Mouse (Mus musculus) kidney, postnatal 0 days (tissue): ENCODE measurements around the gene Olfr807. TPM values are rescaled to one million over a fixed set of nuclear protein-coding genes. Genes with fewer than 3 reads are reported as not detected.

Source experiments
- ATAC-seq: fragments of 200-750 bp; cut with Nextera tagmentation; replicated peaks from 2 replicates; pipeline ENCODE4 v1.8.0; 2017; ENCODE audit warnings: low read depth, moderate number of reproducible peaks, moderate TSS enrichment, moderate library complexity; ENCODE audit not compliant: low FRiP score
- DNase-seq: peaks from one replicate; pipeline ENCODE4 v3.0.0-alpha.2; 2016; ENCODE audit warnings: low spot score
- H3K27ac ChIP-seq: fragments of 300-500 bp; sonication (generic); 2 replicates; pipeline ENCODE4 v1.5.1; 2014; ENCODE audit warnings: mild to moderate bottlenecking
- H3K27me3 ChIP-seq: fragments of 300-500 bp; sonication (generic); 2 replicates; pipeline ENCODE4 v1.6.1; 2014; ENCODE audit warnings: low read length, mixed read lengths; ENCODE audit not compliant: insufficient read depth
- H3K36me3 ChIP-seq: fragments of 300-500 bp; sonication (generic); 2 replicates; pipeline ENCODE4 v1.6.1; 2014; ENCODE audit warnings: low read length, mixed read lengths; ENCODE audit not compliant: insufficient read depth
- H3K4me1 ChIP-seq: fragments of 300-500 bp; sonication (generic); replicated peaks from 2 replicates; pipeline ENCODE4 v1.6.1; 2014; ENCODE audit warnings: antibody characterized with exemption, low read length, mixed read lengths; ENCODE audit not compliant: insufficient read depth
- H3K4me2 ChIP-seq: fragments of 300-500 bp; sonication (generic); 2 replicates; pipeline ENCODE4 v1.6.1; 2014; ENCODE audit warnings: mild to moderate bottlenecking, low read length, moderate library complexity, mixed read lengths
- H3K4me3 ChIP-seq: fragments of 300-500 bp; sonication (generic); replicated peaks from 2 replicates; pipeline ENCODE4 v1.5.1; 2014; ENCODE audit warnings: low read depth, low read length
- H3K9ac ChIP-seq: fragments of 300-500 bp; sonication (generic); 2 replicates; pipeline ENCODE4 v1.6.1; 2014; ENCODE audit warnings: low read depth, low read length
- H3K9me3 ChIP-seq: fragments of 300-500 bp; sonication (generic); replicated peaks from 2 replicates; pipeline ENCODE4 v1.6.1; 2016; ENCODE audit warnings: low read length, inconsistent platforms, mixed read lengths
- CTCF ChIP-seq: IDR thresholded peaks from 2 replicates; pipeline ENCODE4 v1.5.1; 2016; ENCODE audit warnings: antibody characterized with exemption, low read depth, mild to moderate bottlenecking, moderate library complexity
- WGBS: fragments of 180-500 bp; shearing (Covaris S2); extraction: QIAGEN DNeasy Blood & Tissue Kit; methylation state at CpG from one replicate; pipeline ENCODE4 v1.1.7; 2014; 5-methylcytosine and 5-hydroxymethylcytosine counted together
- polyA plus RNA-seq: library from polyadenylated mRNA; unstranded; fragments of >200 nt; fragmentation: Nextera tagmentation; extraction: Ambion mirVana; gene quantifications from 2 replicates; pipeline ENCODE4 v1.2.1, GENCODE M21; 2015

Olfr807 gene
- not detected in 2 replicates for polyA plus RNA-seq

- no peak for TF ChIP-seq CTCF
- 98% methylated on average over 1 of the region's 1 CpGs for WGBS
- no peak within 1 kb of the TSS for H3K27ac ChIP-seq
- no peak within 1 kb of the TSS for H3K4me2 ChIP-seq
- H3K4me1 ChIP-seq = no peaks in the 10 kb centered on the region
- no peak within 1 kb of the TSS for H3K9ac ChIP-seq
- H3K36me3 ChIP-seq = no peaks in the 10 kb centered on the region
- H3K4me3 ChIP-seq = no peak within 1 kb of the TSS
- DNase-seq (no peak), ATAC-seq (no peak)
- no peaks in the 10 kb centered on the region for H3K27me3 ChIP-seq
- H3K9me3 ChIP-seq = no peaks in the 10 kb centered on the region
Measured at GRCm38 (mm10) chr10:129757693-129758092, at the start of gene Olfr807. TSS of gene Olfr807 (minus strand) at chr10:129757793.

DNA sequence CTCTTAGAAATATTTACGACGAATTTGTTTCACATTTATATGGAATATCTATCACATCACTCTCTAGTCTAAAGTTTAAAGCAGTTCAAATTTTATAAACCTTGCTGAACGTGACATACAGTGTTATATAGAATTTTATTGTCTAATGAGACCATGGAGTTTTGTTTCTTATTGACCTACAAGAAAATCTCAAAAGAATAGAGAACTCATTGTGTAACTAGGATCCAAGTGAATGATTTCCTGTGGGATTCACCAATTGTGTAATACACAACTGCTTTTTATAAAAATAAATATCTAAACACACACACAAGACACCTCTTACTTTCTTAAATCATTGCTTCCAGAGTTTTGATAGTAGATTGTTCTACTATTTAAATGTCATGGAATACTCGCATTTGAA lies 46.7 kb upstream of the Olfr807 start, which contains the start of gene Olfr811:
Gene Olfr811 (minus strand): TSS at position 101 of the 400 bp plus-strand sequence.
- no peak within 1 kb of the TSS for H3K9ac ChIP-seq
- H3K27me3 ChIP-seq = no peaks in the 10 kb centered on the region
- no peak within 1 kb of the TSS for H3K4me2 ChIP-seq
- H3K36me3 ChIP-seq = no peaks in the 10 kb centered on the region
- no peak for TF ChIP-seq CTCF
- ATAC-seq (no peak), DNase-seq (no peak)
- no peaks in the 10 kb centered on the region for H3K9me3 ChIP-seq
- WGBS = 78% methylated on average over 4 of the region's 4 CpGs
- no peak within 1 kb of the TSS for H3K27ac ChIP-seq
- no peak within 1 kb of the TSS for H3K4me3 ChIP-seq
- no peaks in the 10 kb centered on the region for H3K4me1 ChIP-seq

GRCm38 (mm10) chr10:129794817-129795216 lies 37.2 kb upstream of the Olfr807 start, which contains the start of gene Olfr810:
TSS of gene Olfr810 (minus strand) at chr10:129794917.
- DNase-seq (no peak), ATAC-seq (no peak)
- Histone ChIP-seq H3K4me2 (no peak within 1 kb of the TSS), H3K4me3 (no peak within 1 kb of the TSS), H3K4me1 (no peaks in the 10 kb centered on the region), H3K9me3 (no peaks in the 10 kb centered on the region), H3K27ac (no peak within 1 kb of the TSS), H3K27me3 (no peaks in the 10 kb centered on the region), H3K9ac (no peak within 1 kb of the TSS), H3K36me3 (no peaks in the 10 kb centered on the region)
- no peak for TF ChIP-seq CTCF

DNA sequence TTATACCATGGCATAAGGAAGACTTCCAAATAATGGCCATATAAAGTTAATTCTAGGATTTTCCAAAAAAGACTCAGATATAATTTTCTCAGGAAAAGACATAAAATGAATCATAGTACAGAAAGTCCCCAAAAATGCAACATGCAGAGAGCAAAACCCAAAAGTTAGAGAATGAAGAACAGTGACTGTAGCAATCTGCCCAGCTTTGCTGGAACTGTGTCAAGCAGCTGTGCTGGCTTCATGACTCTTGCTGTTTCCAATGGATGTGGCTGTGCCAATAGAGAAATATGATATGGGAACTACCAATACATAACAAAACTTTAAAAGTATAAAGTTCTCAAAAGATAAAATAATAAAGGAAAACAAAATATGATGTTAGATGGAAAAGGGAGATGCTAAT lies 20.5 kb upstream of the Olfr807 start:
- no peaks in the 10 kb centered on the region for H3K4me1 ChIP-seq
- H3K4me3 ChIP-seq = no peak overlapping the region
- no peaks in the 10 kb centered on the region for H3K27me3 ChIP-seq
- ATAC-seq (no peak), DNase-seq (no peak)
- H3K4me2 ChIP-seq = no peak overlapping the region
- TF ChIP-seq CTCF = no peak
- no peak overlapping the region for H3K9ac ChIP-seq
- H3K36me3 ChIP-seq = no peaks in the 10 kb centered on the region
- no peak overlapping the region for H3K27ac ChIP-seq
- H3K9me3 ChIP-seq = no peaks in the 10 kb centered on the region

DNA sequence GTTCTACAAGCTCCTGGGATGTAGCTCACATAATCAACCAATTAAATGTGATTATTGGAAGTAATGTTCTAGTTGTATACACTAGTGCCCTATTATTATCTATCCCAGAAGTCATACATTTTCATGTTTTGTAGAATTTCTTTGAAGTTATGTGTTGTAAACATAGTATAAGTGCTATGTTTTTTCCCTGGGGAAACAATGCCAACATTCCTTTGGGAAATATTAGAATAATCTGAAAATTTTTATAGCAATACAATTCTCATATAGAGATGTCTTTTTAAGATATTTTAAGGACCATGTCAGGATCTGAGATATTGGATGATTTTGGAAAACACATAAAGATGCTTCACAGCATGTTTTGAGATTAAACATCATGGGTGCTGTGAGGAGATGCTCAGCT lies 16.7 kb upstream of the Olfr807 start, which contains the start of gene Olfr809:
Gene Olfr809 (plus strand): TSS at position 301 of the 400 bp plus-strand sequence.
- ATAC-seq = no peak
- no peaks in the 10 kb centered on the region for H3K9me3 ChIP-seq
- no peak for TF ChIP-seq CTCF
- H3K9ac ChIP-seq = no peak within 1 kb of the TSS
- H3K4me1 ChIP-seq = no peaks in the 10 kb centered on the region
- H3K27me3 ChIP-seq = no peaks in the 10 kb centered on the region
- H3K4me2 ChIP-seq = no peak within 1 kb of the TSS
- no peaks in the 10 kb centered on the region for H3K36me3 ChIP-seq
- DNase-seq = no peak
- H3K4me3 ChIP-seq = no peak within 1 kb of the TSS
- H3K27ac ChIP-seq = no peak within 1 kb of the TSS

- H3K4me1 ChIP-seq = no peaks in the 10 kb centered on the region
- H3K27me3 ChIP-seq = no peaks in the 10 kb centered on the region
- H3K27ac ChIP-seq = no peak within 1 kb of the TSS
- H3K4me2 ChIP-seq = no peak within 1 kb of the TSS
- no peak for DNase-seq
- WGBS = 86% methylated on average over 1 of the region's 1 CpGs
- no peaks in the 10 kb centered on the region for H3K36me3 ChIP-seq
- H3K4me3 ChIP-seq = no peak within 1 kb of the TSS
- no peak for TF ChIP-seq CTCF
- no peak within 1 kb of the TSS for H3K9ac ChIP-seq
- no peaks in the 10 kb centered on the region for H3K9me3 ChIP-seq
- ATAC-seq = no peak
Measured at GRCm38 (mm10) chr10:129765182-129765581, 7.6 kb upstream of the Olfr807 start, which contains the start of gene Olfr808. TSS of gene Olfr808 (plus strand) at chr10:129765482.

- DNase-seq (no peak), ATAC-seq (no peak)
- Histone ChIP-seq H3K27ac (no peak within 1 kb of the TSS), H3K27me3 (no peaks in the 10 kb centered on the region), H3K9me3 (no peaks in the 10 kb centered on the region), H3K4me1 (no peaks in the 10 kb centered on the region), H3K36me3 (no peaks in the 10 kb centered on the region), H3K4me3 (no peak within 1 kb of the TSS), H3K9ac (no peak within 1 kb of the TSS), H3K4me2 (no peak within 1 kb of the TSS)
- TF ChIP-seq CTCF = no peak
Measured at GRCm38 (mm10) chr10:129741821-129742220, 15.8 kb downstream of the Olfr807 start, which contains the start of gene Olfr806. TSS of gene Olfr806 (minus strand) at chr10:129741921.
